Mouse (Mus musculus): ENCODE data around the gene Wdr59.

DNA sequence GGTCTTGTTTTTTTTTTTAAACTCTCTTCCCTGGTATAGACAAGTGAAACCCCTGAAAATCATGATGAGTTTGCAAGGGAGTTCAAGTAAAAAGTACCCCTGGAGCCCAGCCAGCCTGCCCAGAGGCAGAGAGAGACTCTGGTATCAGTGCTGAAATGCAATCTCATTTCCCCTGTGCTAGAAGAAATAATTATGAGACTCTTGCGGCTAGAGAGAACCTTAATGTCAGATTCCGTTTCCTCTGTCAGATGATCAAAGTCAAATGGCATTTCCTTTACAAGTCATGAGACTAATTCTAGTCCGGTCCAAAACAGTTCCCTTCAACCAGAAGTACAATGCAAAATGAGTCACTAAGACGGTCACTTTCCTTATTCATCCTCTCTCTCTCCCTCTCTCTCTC is 72.2 kb downstream of the Wdr59 start:
- TF ChIP-seq POLR2A (IDR thresholded peaks at IDR 0.05; ENCODE audit: borderline replicate concordance, extremely low read depth, low read depth, low read length): no peak
- no peak for TF ChIP-seq CTCF (IDR thresholded peaks at IDR 0.05; ENCODE audit: insufficient read depth, low read length)
